Mouse (Mus musculus): Measurements from ENCODE around the gene Agl. TPM values are rescaled to one million over a fixed set of nuclear protein-coding genes. Genes with fewer than 3 reads are reported as not detected.
A peak's percentile ranks its signal among the peaks of the same experiment; 100 is the strongest.
"Not testable (repeated sequence)": the region's sequence is repeated elsewhere in the genome, so short reads cannot be mapped to it uniquely, and the experiment has no call there.

Gene Agl
- total and polyA plus RNA-seq, 2 experiments = 12.1 to 33.7 TPM

- TF ChIP-seq CTCF (IDR thresholded peaks at IDR 0.05; ENCODE audit: low read depth, low read length) (no peak), POLR2A (IDR thresholded peaks at IDR 0.05; ENCODE audit: extremely low read depth, insufficient read depth, low read length) (no peak)
- no peak for DNase-seq (ENCODE audit: extremely low read depth, low read depth, low spot score)
- H3K27ac ChIP-seq (replicated peaks; ENCODE audit: insufficient read depth, low read depth, low read length) = no peak overlapping the region
- H3K4me1 ChIP-seq (ENCODE audit: control insufficient read depth, insufficient read depth, low read length) = no peaks in the 10 kb centered on the region
- H3K4me3 ChIP-seq (ENCODE audit: insufficient read depth, low read depth, low read length) = no peak overlapping the region
- no peaks in the 10 kb centered on the region for H3K79me2 ChIP-seq (ENCODE audit: control insufficient read depth, insufficient read depth, low read length)
- no peaks in the 10 kb centered on the region for H3K36me3 ChIP-seq (ENCODE audit: control insufficient read depth, insufficient read depth, low read length)
- H3K27me3 ChIP-seq (ENCODE audit: control insufficient read depth, insufficient read depth, low read length) = no peaks in the 10 kb centered on the region
- WGBS = 79% methylated on average over 4 of the region's 4 CpGs
- no peak overlapping the region for H3K9ac ChIP-seq (ENCODE audit: low read depth, low read length)
These were observed 18.7 kb upstream of the Agl start for GRCm38 (mm10) chr3:116826471-116827215.

DNA sequence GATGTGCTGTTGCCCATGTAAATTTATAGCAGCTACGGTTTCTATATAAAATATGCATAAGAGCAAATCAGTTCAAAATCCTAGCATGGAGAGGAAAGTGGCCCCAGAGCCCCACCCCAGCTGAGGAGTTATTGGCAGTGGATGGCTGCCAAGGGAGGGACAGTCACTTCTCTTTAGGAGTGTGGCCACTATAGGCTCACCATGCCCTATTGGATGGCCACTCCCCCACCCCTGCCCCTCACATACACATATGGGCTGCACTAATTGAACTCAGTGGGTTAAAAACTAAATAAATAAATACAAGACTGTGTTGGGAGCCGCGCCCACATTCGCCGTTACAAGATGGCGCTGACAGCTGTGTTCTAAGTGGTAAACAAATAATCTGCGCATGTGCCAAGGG is 9.3 kb upstream of the Agl start:
- Histone ChIP-seq H3K4me1 (ENCODE audit: control insufficient read depth, insufficient read depth, low read length) (peaks cover 2% of the 10 kb centered on the region), H3K79me2 (ENCODE audit: control insufficient read depth, insufficient read depth, low read length) (no peaks in the 10 kb centered on the region), H3K27me3 (ENCODE audit: control insufficient read depth, insufficient read depth, low read length) (no peaks in the 10 kb centered on the region), H3K36me3 (ENCODE audit: control insufficient read depth, insufficient read depth, low read length) (no peaks in the 10 kb centered on the region), H3K27ac (replicated peaks; ENCODE audit: insufficient read depth, low read depth, low read length) (no peak overlapping the region), H3K4me3 (ENCODE audit: insufficient read depth, low read depth, low read length) (no peak overlapping the region), H3K9ac (ENCODE audit: low read depth, low read length) (no peak overlapping the region)
- no peak for DNase-seq (ENCODE audit: extremely low read depth, low read depth, low spot score)
- 98% methylated on average over 7 of the region's 7 CpGs for WGBS
- TF ChIP-seq CTCF (IDR thresholded peaks at IDR 0.05; ENCODE audit: low read depth, low read length) = no peak
- no peak for TF ChIP-seq POLR2A (IDR thresholded peaks at IDR 0.05; ENCODE audit: extremely low read depth, insufficient read depth, low read length)

GRCm38 (mm10) chr3:116816674-116817215 is 8.8 kb upstream of the Agl start:
- no peaks in the 10 kb centered on the region for H3K27me3 ChIP-seq (ENCODE audit: control insufficient read depth, insufficient read depth, low read length)
- H3K4me1 ChIP-seq (ENCODE audit: control insufficient read depth, insufficient read depth, low read length) = peaks cover 2% of the 10 kb centered on the region
- H3K4me3 ChIP-seq (ENCODE audit: insufficient read depth, low read depth, low read length) = no peak overlapping the region
- no peak overlapping the region for H3K27ac ChIP-seq (replicated peaks; ENCODE audit: insufficient read depth, low read depth, low read length)
- H3K9ac ChIP-seq (ENCODE audit: low read depth, low read length) = no peak overlapping the region
- no peaks in the 10 kb centered on the region for H3K79me2 ChIP-seq (ENCODE audit: control insufficient read depth, insufficient read depth, low read length)
- TF ChIP-seq POLR2A (IDR thresholded peaks at IDR 0.05; ENCODE audit: extremely low read depth, insufficient read depth, low read length) = no peak
- WGBS = 30% methylated on average over 3 of the region's 3 CpGs
- H3K36me3 ChIP-seq (ENCODE audit: control insufficient read depth, insufficient read depth, low read length) = no peaks in the 10 kb centered on the region
- DNase-seq (ENCODE audit: extremely low read depth, low read depth, low spot score) = peak; percentile 60

- no peak for DNase-seq (ENCODE audit: extremely low read depth, low read depth, low spot score)
- H3K4me1 ChIP-seq (ENCODE audit: control insufficient read depth, insufficient read depth, low read length) = peaks cover 2% of the 10 kb centered on the region
- H3K27ac ChIP-seq (replicated peaks; ENCODE audit: insufficient read depth, low read depth, low read length) = no peak overlapping the region
- no peaks in the 10 kb centered on the region for H3K79me2 ChIP-seq (ENCODE audit: control insufficient read depth, insufficient read depth, low read length)
- TF ChIP-seq POLR2A (IDR thresholded peaks at IDR 0.05; ENCODE audit: extremely low read depth, insufficient read depth, low read length) (no peak), CTCF (IDR thresholded peaks at IDR 0.05; ENCODE audit: low read depth, low read length) (no peak)
- no peaks in the 10 kb centered on the region for H3K36me3 ChIP-seq (ENCODE audit: control insufficient read depth, insufficient read depth, low read length)
- H3K9ac ChIP-seq (ENCODE audit: low read depth, low read length) = no peak overlapping the region
- no peaks in the 10 kb centered on the region for H3K27me3 ChIP-seq (ENCODE audit: control insufficient read depth, insufficient read depth, low read length)
- WGBS = 89% methylated on average over 4 of the region's 4 CpGs
- H3K4me3 ChIP-seq (ENCODE audit: insufficient read depth, low read depth, low read length) = no peak overlapping the region
These were observed 8.0 kb upstream of the Agl start for GRCm38 (mm10) chr3:116815916-116816315.

DNA sequence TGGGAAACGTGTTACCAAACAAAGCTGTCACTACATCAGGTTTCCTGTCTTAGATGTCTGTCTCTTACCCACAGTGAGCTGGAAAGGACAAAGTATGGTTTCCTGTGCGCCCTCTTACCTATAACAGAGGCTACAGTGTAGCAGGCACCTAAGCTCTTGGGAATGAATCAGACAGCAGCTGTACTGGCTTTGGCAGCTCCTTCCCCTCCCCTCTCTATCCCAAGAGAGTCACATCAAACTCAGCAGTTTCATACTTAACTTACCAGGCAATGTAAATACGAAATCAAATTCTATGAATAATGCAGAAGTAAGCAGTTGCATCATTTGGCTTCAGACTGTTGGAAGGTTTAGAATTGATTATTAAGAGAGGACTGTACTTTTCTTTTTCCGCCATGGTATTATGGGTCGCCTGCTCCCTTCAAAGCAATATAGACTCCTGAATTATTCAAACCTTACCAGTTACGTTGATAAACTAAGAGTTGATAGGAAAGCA is 7.4 kb upstream of the Agl start:
- 59% methylated on average over 6 of the region's 6 CpGs for WGBS
- no peak for TF ChIP-seq POLR2A (IDR thresholded peaks at IDR 0.05; ENCODE audit: extremely low read depth, insufficient read depth, low read length)
- no peak for TF ChIP-seq CTCF (IDR thresholded peaks at IDR 0.05; ENCODE audit: low read depth, low read length)

DNA sequence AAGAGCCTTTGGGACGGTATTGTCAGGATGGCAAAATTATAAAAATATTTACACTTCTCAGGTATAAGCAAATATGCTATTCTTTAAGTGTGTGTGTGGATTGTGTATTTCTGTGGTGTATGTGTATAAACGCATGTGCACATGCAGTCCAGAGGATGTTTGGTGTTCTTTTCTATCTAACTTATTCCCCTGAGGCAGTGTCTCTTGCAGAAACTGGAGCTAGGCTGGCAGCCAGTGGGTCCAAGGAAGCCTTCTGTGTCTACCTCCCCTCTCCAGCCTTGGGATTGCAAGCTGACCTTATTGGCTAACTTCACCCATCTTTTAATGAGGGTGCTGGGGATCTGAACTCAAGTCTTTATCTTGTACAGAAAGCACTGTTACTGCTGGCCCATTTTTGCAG is 5.0 kb upstream of the Agl start:
- H3K27ac ChIP-seq (replicated peaks; ENCODE audit: insufficient read depth, low read depth, low read length) = no peak overlapping the region
- 90% methylated on average over 2 of the region's 2 CpGs for WGBS
- DNase-seq (ENCODE audit: extremely low read depth, low read depth, low spot score) = no peak
- H3K36me3 ChIP-seq (ENCODE audit: control insufficient read depth, insufficient read depth, low read length) = no peaks in the 10 kb centered on the region
- no peaks in the 10 kb centered on the region for H3K27me3 ChIP-seq (ENCODE audit: control insufficient read depth, insufficient read depth, low read length)
- no peak for TF ChIP-seq CTCF (IDR thresholded peaks at IDR 0.05; ENCODE audit: low read depth, low read length)
- no peak for TF ChIP-seq POLR2A (IDR thresholded peaks at IDR 0.05; ENCODE audit: extremely low read depth, insufficient read depth, low read length)
- no peak overlapping the region for H3K4me3 ChIP-seq (ENCODE audit: insufficient read depth, low read depth, low read length)
- no peak overlapping the region for H3K9ac ChIP-seq (ENCODE audit: low read depth, low read length)
- H3K79me2 ChIP-seq (ENCODE audit: control insufficient read depth, insufficient read depth, low read length) = no peaks in the 10 kb centered on the region
- H3K4me1 ChIP-seq (ENCODE audit: control insufficient read depth, insufficient read depth, low read length) = peaks cover 4% of the 10 kb centered on the region

More for the DNA sequence above, 7.4 kb upstream of the Agl start:
- Histone ChIP-seq H3K27me3 (ENCODE audit: control insufficient read depth, insufficient read depth, low read length) (no peaks in the 10 kb centered on the region), H3K4me1 (ENCODE audit: control insufficient read depth, insufficient read depth, low read length) (peaks cover 2% of the 10 kb centered on the region), H3K9ac (ENCODE audit: low read depth, low read length) (no peak overlapping the region), H3K4me3 (ENCODE audit: insufficient read depth, low read depth, low read length) (no peak overlapping the region), H3K79me2 (ENCODE audit: control insufficient read depth, insufficient read depth, low read length) (no peaks in the 10 kb centered on the region), H3K27ac (replicated peaks; ENCODE audit: insufficient read depth, low read depth, low read length) (no peak overlapping the region), H3K36me3 (ENCODE audit: control insufficient read depth, insufficient read depth, low read length) (no peaks in the 10 kb centered on the region)
- no peak for DNase-seq (ENCODE audit: extremely low read depth, low read depth, low spot score)

DNA sequence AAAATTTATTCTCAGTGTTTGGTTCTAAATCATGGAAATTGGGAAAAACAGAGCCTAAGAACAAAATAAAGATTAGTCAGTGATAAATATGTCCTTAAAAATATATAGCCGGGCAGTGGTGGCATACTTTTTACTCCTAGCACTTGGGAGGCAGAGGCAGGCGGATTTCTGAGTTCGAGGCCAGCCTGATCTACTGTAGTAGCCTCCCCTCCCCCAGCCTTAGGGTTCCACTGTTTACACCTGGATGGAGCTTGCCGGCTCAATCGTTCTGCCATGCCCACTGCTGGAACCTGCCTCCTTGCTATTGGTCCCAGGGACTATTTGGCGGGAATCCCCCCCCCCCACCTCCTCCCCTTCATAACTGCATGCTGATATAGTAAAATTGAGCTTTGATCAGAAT is 2.4 kb upstream of the Agl start:
- not testable (repeated sequence) for DNase-seq (ENCODE audit: extremely low read depth, low read depth, low spot score); H3K4me3 ChIP-seq (ENCODE audit: insufficient read depth, low read depth, low read length); H3K27me3 ChIP-seq (ENCODE audit: control insufficient read depth, insufficient read depth, low read length); H3K27ac ChIP-seq (replicated peaks; ENCODE audit: insufficient read depth, low read depth, low read length); H3K79me2 ChIP-seq (ENCODE audit: control insufficient read depth, insufficient read depth, low read length); H3K9ac ChIP-seq (ENCODE audit: low read depth, low read length); H3K36me3 ChIP-seq (ENCODE audit: control insufficient read depth, insufficient read depth, low read length)
- 90% methylated on average over 6 of the region's 6 CpGs for WGBS
- peaks cover 12% of the 10 kb centered on the region for H3K4me1 ChIP-seq (ENCODE audit: control insufficient read depth, insufficient read depth, low read length)

Measured in liver, adult 2 months (tissue).